Mouse (Mus musculus): ENCODE data around the gene Gpr135.

The Gpr135 gene

GRCm38 (mm10) chr12:72070327-72071269 is at the start of gene Gpr135:
Gene Gpr135 (minus strand): TSS chr12:72071125.
- DNase-seq (ENCODE audit: low spot score): peak; percentile 53

DNA sequence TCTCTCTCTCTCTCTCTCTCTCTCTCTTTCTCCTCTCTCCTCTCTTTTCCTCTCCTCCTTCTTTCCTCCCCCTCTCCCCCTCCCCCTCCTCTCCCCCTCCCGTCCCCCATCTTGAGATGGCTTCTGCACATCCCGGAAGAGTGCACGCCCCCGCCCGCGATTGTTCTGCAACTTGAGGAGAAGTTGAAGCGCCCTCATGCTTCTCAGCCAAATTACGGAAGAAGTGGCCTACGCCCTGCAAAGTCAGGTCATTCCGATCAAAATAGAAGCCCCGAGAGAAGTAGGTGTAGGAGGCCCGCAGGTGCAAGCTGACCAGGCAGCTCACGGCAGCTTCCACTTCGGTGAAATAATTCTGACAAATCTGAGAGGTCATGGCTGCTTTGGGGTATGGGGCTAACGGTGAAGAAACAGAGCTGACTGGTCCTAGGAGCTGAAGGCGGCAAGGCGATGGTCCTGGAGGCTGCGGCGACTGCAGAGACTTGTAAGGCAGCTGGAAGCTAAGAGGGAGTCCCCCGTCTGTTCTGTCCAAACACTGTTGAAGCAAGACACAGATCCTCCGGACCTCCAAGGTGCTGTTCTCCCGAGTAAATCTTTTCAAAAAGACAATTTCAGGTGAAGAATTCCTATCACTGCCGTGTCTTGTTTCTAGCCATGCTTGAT is 44.9 kb upstream of the Gpr135 start:
- DNase-seq (ENCODE audit: low spot score): no peak

DNA sequence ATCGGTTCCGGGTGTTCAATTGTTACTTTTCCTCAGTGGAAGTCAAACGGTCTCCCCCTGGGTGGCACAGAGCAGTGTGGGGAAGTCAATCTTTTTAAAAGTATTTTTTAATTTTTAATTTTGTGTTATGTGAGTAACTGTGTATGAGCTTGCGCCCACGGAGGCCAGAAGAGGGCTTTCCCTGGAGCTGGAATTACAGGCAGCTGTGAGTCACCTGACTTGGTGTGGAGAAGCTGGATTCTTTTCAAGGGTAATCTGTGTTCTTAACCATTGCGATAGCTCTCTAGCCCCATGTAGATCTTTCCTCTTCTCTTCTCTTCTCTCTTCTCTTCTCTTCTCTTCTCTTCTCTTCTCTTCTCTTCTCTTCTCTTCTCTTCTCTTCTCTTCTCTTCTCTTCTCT is 44.2 kb upstream of the Gpr135 start:
- no peak for DNase-seq (ENCODE audit: low spot score)

DNA sequence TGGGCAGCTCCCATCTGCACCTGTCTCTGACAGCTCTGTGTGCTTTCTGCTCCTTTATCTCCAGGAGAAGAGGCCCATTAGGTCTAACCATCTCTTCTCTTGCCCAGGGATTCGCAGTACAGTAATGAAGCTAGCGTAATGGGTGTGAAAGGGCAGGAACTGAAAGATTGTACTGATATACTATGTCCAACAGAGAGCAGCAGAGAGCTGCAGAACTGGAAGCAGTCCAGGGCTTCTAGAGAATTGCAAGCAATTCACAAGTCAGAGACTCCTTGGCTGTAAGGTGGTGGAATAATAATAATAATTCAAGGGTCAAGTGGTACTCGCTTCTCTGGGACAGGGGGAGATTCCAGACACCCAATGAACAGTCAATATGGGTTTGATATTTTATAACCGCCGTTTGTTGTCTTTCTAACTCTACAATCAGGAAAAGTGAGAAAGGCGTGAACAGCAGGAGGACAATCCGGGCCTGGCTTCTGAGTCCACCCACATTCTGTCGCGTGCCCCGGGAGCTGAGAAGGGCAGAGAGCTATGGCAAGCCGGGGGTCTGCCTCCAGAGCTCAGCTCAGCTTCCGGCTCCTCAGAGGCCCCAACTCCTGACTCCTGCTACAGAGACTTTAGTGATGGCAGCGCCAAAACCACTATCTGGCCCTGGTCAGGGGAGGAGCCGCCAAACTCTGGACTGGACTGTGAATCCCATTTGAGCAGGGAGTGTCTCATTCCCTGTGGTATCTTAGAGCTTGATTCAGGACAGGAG is 33.8 kb upstream of the Gpr135 start:
- no peak for DNase-seq (ENCODE audit: low spot score)

GRCm38 (mm10) chr12:72104027-72104426 is 33.1 kb upstream of the Gpr135 start:
- DNase-seq (ENCODE audit: low spot score): no peak

GRCm38 (mm10) chr12:72102776-72103175 is 31.9 kb upstream of the Gpr135 start:
- no peak for DNase-seq (ENCODE audit: low spot score)

- no peak for DNase-seq (ENCODE audit: low spot score)
These were observed 26.0 kb upstream of the Gpr135 start for GRCm38 (mm10) chr12:72096966-72097365.

DNA sequence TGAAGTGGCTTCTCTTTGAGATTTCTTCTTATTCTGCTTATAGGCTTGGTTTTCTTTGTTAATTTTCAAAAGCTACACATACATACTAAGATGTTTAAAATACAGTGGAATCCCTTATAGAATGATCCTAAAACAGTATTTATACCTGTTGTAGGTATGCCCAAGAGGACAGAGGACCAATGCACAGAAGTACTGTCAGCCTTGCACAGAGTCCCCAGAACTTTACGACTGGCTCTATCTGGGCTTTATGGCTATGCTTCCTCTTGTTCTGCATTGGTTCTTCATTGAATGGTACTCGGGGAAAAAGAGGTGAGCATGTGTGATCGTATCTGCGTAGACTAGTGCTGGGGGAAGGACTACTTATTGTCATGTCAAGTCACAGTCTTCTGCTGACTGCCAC is 18.9 kb upstream of the Gpr135 start:
- DNase-seq (ENCODE audit: low spot score): no peak

GRCm38 (mm10) chr12:72086166-72086825 is 15.4 kb upstream of the Gpr135 start:
- no peak for DNase-seq (ENCODE audit: low spot score)

DNA sequence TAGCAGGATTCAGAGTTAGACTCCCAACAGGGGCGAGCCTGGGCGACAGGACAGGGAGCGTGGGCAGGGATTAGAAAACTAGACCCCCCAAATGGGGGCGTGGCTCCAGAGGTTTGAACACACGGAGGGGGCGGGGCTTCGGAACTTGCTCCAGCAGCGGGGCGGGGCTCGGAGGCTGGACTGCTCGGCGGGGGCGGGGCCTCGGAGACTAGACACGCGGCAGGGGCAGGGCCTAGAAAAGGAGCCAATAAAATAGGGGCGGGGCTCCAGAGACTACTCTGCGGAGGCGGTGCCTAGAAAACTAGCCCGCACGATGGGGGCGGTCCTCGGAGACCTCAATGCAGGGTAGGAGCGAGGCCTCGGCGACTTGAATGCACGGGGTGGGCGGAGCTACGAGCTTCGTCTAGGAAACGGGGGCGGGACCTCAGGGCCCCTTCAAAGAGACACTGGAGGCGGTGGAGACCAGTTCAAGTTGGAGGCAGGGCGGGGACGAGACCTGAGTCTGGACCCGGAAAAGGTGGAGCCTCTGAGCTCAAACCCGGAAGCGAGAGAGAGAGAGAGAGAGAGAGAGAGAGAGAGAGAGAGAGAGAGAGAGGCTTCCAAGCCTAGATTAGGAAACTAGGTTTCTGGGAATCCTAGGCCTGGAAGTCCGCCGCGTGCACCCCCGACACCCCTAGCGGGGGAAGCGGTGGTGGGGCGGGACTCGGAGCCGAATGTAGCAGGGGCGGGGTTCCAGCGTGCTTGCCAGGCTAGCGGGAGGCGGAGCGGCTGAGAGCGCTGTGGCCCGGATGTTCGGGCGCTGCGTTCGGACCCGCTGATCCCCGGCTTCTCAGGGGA is 14.6 kb upstream of the Gpr135 start, which contains the start of the genes L3hypdh and Jkamp:
L3hypdh (minus strand) TSS at position 111 of the 837 bp plus-strand sequence.
Jkamp (plus strand) TSS at position 261 of the 837 bp plus-strand sequence.
- DNase-seq (ENCODE audit: low spot score): peak; percentile 94

DNA sequence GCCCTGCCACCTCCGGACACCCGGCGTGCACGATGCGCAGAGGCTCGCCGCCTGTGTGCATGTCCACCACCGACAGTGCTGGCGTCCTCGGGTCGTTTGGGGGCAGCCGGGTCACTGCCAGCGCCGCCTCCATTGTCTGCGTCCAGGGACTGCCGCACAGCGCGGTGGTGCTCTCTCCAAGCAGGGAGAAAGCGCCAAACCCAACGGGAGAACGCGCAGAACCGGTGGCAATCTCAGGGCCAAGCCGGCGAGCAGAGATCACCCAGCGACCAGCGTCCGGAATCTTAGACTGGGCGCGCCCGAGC is 14.1 kb upstream of the Gpr135 start:
- DNase-seq (ENCODE audit: low spot score): no peak

GRCm38 (mm10) chr12:72084261-72085023 is 13.5 kb upstream of the Gpr135 start:
- DNase-seq (ENCODE audit: low spot score): no peak

DNA sequence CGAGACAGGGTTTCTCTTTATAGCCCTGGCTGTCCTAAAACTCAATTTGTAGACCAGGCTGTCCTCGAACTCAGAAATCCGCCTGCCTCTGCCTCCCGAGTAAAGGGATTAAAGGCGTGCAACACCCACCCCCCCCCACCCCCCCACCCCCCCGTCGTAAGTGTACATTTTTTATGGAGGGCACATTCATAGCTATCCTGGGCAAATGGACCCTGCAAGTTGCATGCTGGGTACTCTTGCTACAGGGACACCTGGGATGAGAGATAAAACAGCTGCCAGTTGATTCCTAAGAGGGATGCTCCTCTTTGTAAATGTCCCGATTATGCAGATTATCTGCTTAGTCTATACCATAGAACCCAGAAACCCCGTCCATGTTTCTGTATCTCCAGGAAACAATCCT is 12.3 kb upstream of the Gpr135 start:
- DNase-seq (ENCODE audit: low spot score): no peak

DNA sequence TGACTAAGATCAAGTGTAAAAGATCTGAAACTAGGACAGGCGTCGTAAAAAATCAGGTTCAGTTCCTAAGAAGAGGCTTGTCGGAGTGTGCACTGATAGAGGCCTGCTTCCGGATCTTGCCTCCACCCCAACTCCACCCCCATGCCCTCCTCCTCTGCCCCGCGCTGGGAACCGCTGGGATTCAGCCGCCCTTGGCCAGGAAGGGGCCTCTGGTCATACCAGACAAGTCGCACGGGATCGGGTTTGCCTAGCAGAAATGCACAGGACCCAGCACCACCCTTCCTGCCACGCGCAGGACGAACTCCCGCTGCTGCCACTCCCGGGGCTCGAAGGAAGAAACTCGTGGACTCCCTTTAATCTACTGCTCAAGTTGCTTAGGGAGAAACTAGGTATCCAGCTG is 11.4 kb upstream of the Gpr135 start:
- DNase-seq (ENCODE audit: low spot score): no peak

GRCm38 (mm10) chr12:72081961-72082360 is 11.0 kb upstream of the Gpr135 start:
- no peak for DNase-seq (ENCODE audit: low spot score)

GRCm38 (mm10) chr12:72078248-72078647 is 7.3 kb upstream of the Gpr135 start:
- DNase-seq (ENCODE audit: low spot score): no peak

DNA sequence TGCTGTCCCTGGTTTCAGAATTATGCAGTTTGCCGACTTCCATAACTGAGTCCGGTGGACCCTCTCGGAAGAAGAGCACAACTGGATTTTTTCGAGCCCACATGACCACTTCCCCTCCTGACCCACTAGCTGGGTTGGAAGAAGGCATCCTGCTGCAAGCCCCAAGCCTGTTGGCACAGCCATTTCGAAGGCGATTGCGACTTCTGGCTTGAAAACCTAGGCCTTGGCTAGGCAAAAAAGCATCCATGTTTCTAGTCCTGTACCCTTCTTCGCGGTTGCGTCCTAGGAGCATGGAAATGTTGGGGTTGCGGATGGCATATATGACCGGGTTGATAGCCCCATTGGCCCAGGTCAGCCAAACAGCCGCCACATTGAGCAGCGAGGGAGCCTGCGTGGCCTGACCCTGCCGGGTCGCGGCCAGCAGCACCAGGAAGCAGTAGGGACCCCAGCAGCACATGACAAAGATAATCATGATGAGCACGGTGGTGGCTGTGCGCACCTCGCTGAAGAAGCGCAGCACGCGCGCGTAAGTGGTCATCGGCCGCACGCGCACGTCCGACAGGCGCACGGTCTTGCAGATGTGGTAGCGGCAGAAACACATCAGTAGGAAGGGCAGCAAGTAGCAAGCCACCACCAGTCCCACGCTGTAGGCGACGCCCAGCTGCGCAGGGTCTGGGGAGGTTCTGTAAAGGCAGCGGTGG is 1.1 kb downstream of the Gpr135 start:
- DNase-seq (ENCODE audit: low spot score): no peak

GRCm38 (mm10) chr12:72057780-72058179 is 13.1 kb downstream of the Gpr135 start:
- no peak for DNase-seq (ENCODE audit: low spot score)

GRCm38 (mm10) chr12:72053851-72054250 is 17.1 kb downstream of the Gpr135 start:
- no peak for DNase-seq (ENCODE audit: low spot score)

- no peak for DNase-seq (ENCODE audit: low spot score)
These were observed 17.6 kb downstream of the Gpr135 start for GRCm38 (mm10) chr12:72053303-72053702.

Measured in spleen, adult 12 weeks (tissue).